Mouse (Mus musculus): Measurements from ENCODE around the gene Nav2. TPM values are rescaled to one million over a fixed set of nuclear protein-coding genes. Genes with fewer than 3 reads are reported as not detected.

Gene Nav2
- total and polyA plus RNA-seq, 3 experiments = 2.0 to 2.7 TPM; not detected in 1

DNA sequence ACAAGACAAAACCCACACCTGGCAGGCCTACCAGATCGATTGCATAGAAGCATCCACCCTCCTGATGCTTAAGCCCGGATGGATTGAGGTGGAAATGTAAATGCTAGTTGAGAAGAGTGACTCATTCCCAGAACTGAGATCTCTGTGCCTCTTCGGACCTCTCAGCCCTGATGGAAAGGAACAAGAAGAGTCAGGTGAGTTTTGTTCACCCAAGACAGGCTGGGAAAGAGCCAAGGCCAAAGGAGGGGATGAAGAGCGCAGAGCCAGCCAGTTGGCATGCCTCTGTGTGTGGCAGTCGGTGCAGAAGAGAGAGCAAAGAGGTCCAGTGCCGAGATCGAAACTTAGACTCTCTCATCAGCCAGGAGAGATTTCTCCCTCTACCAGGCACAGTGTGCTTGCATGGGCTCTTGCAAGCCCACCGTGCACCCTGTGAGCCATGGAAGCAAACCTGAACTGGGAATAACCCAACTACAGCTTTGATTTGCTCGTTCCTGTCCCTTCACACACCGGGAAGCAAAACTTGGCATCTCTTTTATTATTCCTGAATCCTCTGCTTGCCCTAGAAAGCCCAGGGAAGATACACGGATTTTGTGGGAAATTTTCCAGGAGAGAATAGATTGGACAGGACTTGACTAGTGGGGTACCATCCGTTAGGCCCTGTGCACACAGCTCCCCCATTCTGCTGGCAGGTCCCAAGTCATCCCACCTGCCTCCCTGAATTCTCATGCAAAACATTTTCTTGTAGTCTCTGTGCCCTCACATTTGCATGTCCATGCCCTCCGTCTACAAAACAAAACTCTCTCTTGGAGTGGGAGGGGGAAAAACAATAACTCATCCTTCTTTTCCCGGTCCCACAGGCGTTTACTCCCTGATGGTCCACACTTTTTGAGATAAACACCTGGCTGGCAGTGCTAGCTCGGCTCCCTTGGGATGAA, 439.1 kb downstream of the Nav2 start:
- TF ChIP-seq ZKSCAN1 (IDR thresholded peaks at IDR 0.05; ENCODE audit: low read depth, low read length) = no peak
- TF ChIP-seq HCFC1 (IDR thresholded peaks at IDR 0.05; ENCODE audit: low read depth, low read length) = no peak
- TF ChIP-seq MXI1 (IDR thresholded peaks at IDR 0.05; ENCODE audit: low read depth, low read length) = no peak
- no peak for TF ChIP-seq ZNF384 (IDR thresholded peaks at IDR 0.05; ENCODE audit: low read depth, low read length)
- TF ChIP-seq ZC3H11A (IDR thresholded peaks at IDR 0.05; ENCODE audit: low read depth, low read length) = no peak
- TF ChIP-seq CTCF (IDR thresholded peaks at IDR 0.05 in 2 of 3, conservative IDR thresholded peaks at IDR 0.05 in 1 of 3; ENCODE audit: control insufficient read depth in 1 of 3, insufficient read depth in 1 of 3, low read depth in 2 of 3, low read length in 3 of 3, poor library complexity in 1 of 3, severe bottlenecking in 1 of 3) = no peak
- no peak for TF ChIP-seq MYC (IDR thresholded peaks at IDR 0.05; ENCODE audit: low read depth, low read length)
- TF ChIP-seq SIN3A (IDR thresholded peaks at IDR 0.05; ENCODE audit: low read length) = no peak
- no peak for TF ChIP-seq TCF12 (IDR thresholded peaks at IDR 0.05; ENCODE audit: low read depth, low read length)
- no peak for TF ChIP-seq NELFE (IDR thresholded peaks at IDR 0.05; ENCODE audit: low read depth, low read length)
- TF ChIP-seq POLR2AphosphoS2 (IDR thresholded peaks at IDR 0.05; ENCODE audit: low read length) = no peak
- TF ChIP-seq EP300 (IDR thresholded peaks at IDR 0.05; ENCODE audit: low read depth in 1 of 2, low read length in 2 of 2) = no peak
- no peak for TF ChIP-seq TBP (IDR thresholded peaks at IDR 0.05; ENCODE audit: low read depth, low read length)
- TF ChIP-seq USF1 (IDR thresholded peaks at IDR 0.05; ENCODE audit: low read depth, low read length) = no peak
- no peaks in the 10 kb centered on the region for H3K4me1 ChIP-seq (ENCODE audit: control insufficient read depth in 1 of 2, insufficient read depth in 2 of 2, low read length in 2 of 2)
- H3K36me3 ChIP-seq (ENCODE audit: control insufficient read depth in 1 of 2, insufficient read depth in 2 of 2, low read length in 2 of 2) = no peaks in the 10 kb centered on the region
- no peak overlapping the region for H3K4me3 ChIP-seq (ENCODE audit: control insufficient read depth in 1 of 2, insufficient read depth in 1 of 2, low read depth in 2 of 2, low read length in 2 of 2)
- no peak overlapping the region for H3K27ac ChIP-seq (ENCODE audit: control insufficient read depth, low read depth, low read length)
- H3K79me2 ChIP-seq (ENCODE audit: control insufficient read depth, insufficient read depth, low read length, poor library complexity) = no peaks in the 10 kb centered on the region
- no peaks in the 10 kb centered on the region for H3K9me3 ChIP-seq (replicated peaks; ENCODE audit: insufficient read depth, low read length)
- H3K27me3 ChIP-seq (ENCODE audit: control insufficient read depth in 1 of 2, insufficient read depth in 2 of 2, low read length in 2 of 2) = no peaks in the 10 kb centered on the region
- DNase-seq (ENCODE audit: low read depth, low spot score) = no peak
- H3K9ac ChIP-seq (ENCODE audit: control insufficient read depth, low read depth, low read length, poor library complexity, severe bottlenecking) = no peak overlapping the region

DNA sequence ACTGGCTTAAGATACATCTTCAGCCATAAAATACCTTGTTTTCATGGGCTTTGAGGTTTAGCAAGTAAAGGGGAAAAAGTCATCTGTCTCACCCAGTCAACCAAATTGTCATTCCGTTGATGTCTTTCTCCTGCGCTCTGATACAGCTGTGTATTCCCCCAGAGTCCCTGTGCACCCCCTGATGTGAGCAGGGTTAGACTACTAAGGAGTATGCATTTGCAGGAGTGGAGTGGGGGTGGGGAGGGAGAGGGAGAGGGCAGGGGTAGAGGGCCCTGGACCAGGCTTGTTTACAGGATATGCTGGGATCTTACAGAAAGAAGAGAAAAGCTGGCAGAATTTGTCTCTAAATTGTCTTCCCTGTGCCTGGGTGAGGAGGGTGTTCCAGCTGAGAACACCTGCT, 440.1 kb downstream of the Nav2 start:
- no peaks in the 10 kb centered on the region for H3K9me3 ChIP-seq (replicated peaks; ENCODE audit: insufficient read depth, low read length)
- H3K4me3 ChIP-seq (ENCODE audit: control insufficient read depth in 1 of 2, insufficient read depth in 1 of 2, low read depth in 2 of 2, low read length in 2 of 2) = no peak overlapping the region
- H3K27ac ChIP-seq (ENCODE audit: control insufficient read depth, low read depth, low read length) = no peak overlapping the region

More for the DNA sequence above, 440.1 kb downstream of the Nav2 start:
- Histone ChIP-seq H3K9ac (ENCODE audit: control insufficient read depth, low read depth, low read length, poor library complexity, severe bottlenecking) (no peak overlapping the region), H3K79me2 (ENCODE audit: control insufficient read depth, insufficient read depth, low read length, poor library complexity) (no peaks in the 10 kb centered on the region), H3K36me3 (ENCODE audit: control insufficient read depth in 1 of 2, insufficient read depth in 2 of 2, low read length in 2 of 2) (no peaks in the 10 kb centered on the region), H3K27me3 (ENCODE audit: control insufficient read depth in 1 of 2, insufficient read depth in 2 of 2, low read length in 2 of 2) (no peaks in the 10 kb centered on the region), H3K4me1 (ENCODE audit: control insufficient read depth in 1 of 2, insufficient read depth in 2 of 2, low read length in 2 of 2) (no peaks in the 10 kb centered on the region)
- DNase-seq (ENCODE audit: low read depth, low spot score) = no peak
- TF ChIP-seq POLR2AphosphoS2 (IDR thresholded peaks at IDR 0.05; ENCODE audit: low read length) = no peak
- TF ChIP-seq ETS1 (IDR thresholded peaks at IDR 0.05; ENCODE audit: low read depth, low read length) = no peak
- TF ChIP-seq BHLHE40 (IDR thresholded peaks at IDR 0.05; ENCODE audit: borderline replicate concordance, low read depth, low read length) = no peak
- TF ChIP-seq GABPA (IDR thresholded peaks at IDR 0.05; ENCODE audit: low read depth, low read length) = no peak
- TF ChIP-seq ELF1 (IDR thresholded peaks at IDR 0.05; ENCODE audit: low read depth, low read length) = no peak
- no peak for TF ChIP-seq USF1 (IDR thresholded peaks at IDR 0.05; ENCODE audit: low read depth, low read length)
- no peak for TF ChIP-seq ZMIZ1 (IDR thresholded peaks at IDR 0.05; ENCODE audit: low read depth, low read length)
- no peak for TF ChIP-seq MXI1 (IDR thresholded peaks at IDR 0.05; ENCODE audit: low read depth, low read length)
- no peak for TF ChIP-seq SIN3A (IDR thresholded peaks at IDR 0.05; ENCODE audit: low read length)
- no peak for TF ChIP-seq MYC (IDR thresholded peaks at IDR 0.05; ENCODE audit: low read depth, low read length)
- no peak for TF ChIP-seq JUND (IDR thresholded peaks at IDR 0.05; ENCODE audit: low read depth, low read length)

All from MEL (cell line).